Mouse (Mus musculus): ENCODE results near the gene Foxk1. TPM values are rescaled to one million over a fixed set of nuclear protein-coding genes. Genes with fewer than 3 reads are reported as not detected.
A peak's percentile ranks its signal among the peaks of the same experiment; 100 is the strongest.

The Foxk1 gene
- 10 to 100 TPM; 10.5 to 12.1 TPM for total RNA-seq (2021)
- long read RNA-seq, experiment 1, partial matches to known transcripts = 0 of 6 reads
- long read RNA-seq, experiment 1, other reads (novel, unspliced or antisense) = 6 of 6 reads
- long read RNA-seq, experiment 2, partial matches to known transcripts = 0 of 1 reads
- long read RNA-seq, experiment 2, other reads (novel, unspliced or antisense) = 1 of 1 reads

- DNase-seq = peak; percentile 92
Observed at GRCm38 (mm10) chr5:142400981-142401640, at the start of gene Foxk1. Gene Foxk1 (plus strand): TSS chr5:142401497.

GRCm38 (mm10) chr5:142352336-142352892 is 48.9 kb upstream of the Foxk1 start:
- DNase-seq = no peak

GRCm38 (mm10) chr5:142355144-142355543 is 46.2 kb upstream of the Foxk1 start:
- no peak for DNase-seq

DNA sequence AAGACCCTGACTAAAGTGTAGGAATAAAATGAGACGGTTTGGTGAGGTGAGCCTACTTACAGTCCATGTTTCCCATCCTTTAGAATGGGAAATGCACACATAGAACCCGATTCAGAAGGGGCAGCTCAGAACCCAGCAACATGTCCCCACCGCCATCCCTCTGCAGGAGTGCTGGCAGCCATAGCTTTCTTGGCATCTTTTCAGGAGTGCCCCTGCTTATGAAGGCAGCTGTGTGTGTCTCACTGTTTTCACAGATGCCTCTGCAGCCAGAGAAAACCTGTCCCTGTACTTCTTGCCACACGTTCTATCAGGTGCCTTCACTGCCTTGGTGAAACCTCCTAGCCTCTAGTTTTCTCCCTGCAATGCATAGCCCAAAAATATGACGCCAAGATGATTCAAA is 40.1 kb upstream of the Foxk1 start:
- no peak for DNase-seq

DNA sequence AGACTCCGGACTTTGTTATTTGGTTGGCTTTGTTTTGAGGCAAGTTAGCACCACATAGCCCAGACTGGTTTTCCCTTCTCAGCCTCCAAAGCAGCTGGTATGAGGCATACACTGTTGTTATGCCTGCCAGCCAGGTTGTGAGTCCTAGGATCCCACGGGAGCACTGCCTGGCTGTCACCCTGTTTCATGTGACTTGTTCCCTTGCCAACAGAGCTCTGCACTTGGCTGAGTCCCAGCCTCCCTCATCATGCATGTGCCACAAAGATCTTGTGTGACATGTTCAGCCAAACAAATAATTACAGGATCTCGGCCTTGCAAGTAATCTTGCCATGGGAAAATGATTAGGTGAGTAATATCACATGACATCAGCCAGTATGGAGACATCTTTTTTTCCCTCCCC is 38.4 kb upstream of the Foxk1 start:
- DNase-seq = no peak

DNA sequence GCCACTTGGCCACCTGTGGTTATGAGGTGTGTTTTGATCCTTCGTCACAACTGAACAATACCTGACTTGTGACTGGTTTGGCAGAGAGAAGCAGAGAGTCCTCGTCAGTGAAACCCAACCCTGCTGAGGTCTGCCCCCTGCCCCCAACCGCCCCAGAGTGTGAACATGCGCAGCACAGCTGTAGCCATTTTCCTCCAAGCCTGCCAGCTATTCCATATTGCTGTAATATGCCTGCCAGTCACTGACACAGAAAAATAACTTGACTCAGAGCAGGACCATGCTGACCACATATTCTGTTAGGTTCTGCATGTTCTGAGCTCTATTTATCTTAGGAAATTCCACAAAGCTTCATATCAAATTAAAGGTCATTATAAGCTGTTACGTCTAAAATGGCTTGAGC is 37.2 kb upstream of the Foxk1 start:
- DNase-seq = no peak

DNA sequence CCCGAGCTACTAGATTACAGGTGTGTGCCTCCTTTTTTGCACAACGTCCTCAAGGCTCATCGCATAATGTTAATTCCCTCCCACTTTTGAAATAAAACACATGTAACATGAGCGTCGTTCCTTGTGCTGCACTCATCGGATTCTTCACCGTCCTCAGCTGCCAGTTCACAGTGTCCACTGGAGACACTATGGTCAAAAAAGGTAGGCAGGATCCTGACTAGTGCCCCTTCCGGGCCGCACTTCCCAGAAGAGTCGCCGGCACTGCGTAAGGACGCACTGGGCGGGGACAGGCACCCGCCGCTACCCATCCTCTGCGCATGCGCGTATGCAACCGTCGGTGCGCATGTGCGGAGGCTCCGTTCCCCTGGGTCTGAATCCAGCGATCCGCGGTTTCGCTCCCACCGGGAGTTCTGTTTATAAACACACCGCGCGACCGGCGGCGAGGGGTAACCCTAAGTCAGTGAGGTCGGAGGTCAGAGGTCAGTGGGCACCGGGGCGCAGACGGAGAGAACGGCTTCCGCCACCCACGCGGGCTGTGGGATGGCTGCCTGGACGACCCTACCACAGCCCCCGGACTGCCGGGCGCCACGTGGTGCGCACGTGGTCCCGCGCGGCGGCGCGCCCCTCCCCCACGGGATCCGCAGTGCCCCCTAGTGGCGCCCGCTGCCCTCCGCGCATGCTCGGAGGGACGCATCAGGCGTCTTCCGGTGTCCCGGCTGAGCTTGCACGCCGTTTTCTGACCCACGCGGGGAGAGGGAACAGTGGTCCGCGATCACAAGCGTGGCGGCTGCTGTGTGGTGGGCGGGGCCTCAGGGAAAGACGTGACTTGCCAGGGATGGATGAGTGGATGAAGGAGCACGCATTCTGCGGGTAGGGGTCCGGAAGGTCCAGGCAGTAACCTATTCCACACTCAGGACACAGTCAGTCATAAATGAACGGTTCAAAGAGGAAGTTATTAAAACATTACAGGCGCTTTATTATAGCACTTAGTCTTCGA is 33.9 kb upstream of the Foxk1 start:
- peak; percentile 95 for DNase-seq

DNA sequence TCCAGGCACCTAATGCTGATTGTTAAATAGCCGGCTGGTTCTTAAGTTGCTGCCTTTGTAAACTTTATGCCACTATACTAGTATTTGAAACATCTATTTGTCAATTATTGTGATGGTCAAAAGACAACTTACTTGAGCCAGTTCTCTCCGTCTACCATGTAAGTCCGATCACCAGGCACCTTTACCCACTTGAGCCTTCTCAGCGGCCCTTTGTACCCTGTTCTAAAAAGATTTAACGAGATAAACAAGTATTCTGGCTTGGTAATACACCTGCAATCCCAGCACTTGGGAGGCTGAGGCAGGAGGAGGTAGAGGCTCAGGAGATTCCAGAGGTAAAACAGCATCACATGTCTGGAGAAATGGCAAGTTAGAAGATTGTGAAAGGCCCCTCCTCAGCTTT is 33.2 kb upstream of the Foxk1 start:
- DNase-seq = no peak

- no peak for DNase-seq
Observed at GRCm38 (mm10) chr5:142370406-142371171, 30.7 kb upstream of the Foxk1 start.

DNA sequence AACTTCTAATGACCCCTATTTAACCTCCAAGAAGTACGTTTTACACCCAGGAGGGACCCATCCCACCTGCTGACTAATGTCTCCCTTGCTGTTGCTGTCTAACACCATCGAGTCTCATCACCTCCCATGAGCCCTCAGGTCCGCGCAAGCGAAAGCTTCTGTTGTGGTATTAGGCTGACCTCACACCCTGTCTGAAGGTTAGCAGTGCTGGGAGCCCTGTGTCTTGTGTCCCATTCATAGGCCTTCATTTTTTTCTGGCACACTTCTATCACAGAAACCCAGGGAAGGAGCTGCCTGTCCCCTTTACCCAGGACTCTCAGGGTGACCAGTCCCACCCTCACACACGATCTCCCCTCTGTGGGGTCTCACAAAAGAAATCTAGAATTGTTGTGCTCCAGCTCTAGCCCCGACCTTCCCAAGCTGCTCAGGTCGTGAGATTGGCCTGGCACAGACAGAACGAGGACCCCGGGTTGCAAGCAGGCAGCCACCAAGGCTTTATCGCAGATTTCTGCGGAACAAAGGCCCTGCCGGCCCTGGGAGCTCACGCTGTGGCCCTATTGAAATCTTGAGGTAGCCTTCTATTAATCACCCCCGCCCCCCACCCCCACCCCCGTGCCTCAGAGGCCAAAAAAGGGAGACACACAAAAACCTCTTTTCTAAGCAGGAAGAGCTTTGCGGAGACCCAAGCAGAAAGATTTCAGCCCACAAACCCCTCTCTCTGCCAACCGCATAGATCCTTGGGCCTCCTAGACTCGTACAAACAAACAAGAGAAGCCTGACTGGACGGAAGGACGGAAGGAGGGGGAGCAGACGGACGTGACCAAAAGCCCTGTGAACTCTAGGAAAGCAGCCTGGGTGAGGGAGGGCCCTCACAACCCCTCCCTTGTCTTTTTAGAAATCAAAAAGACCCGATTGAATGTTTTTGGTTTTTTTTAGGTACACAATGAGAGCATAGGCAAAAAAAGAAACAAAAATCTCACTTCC is 29.8 kb upstream of the Foxk1 start:
- DNase-seq = no peak

DNA sequence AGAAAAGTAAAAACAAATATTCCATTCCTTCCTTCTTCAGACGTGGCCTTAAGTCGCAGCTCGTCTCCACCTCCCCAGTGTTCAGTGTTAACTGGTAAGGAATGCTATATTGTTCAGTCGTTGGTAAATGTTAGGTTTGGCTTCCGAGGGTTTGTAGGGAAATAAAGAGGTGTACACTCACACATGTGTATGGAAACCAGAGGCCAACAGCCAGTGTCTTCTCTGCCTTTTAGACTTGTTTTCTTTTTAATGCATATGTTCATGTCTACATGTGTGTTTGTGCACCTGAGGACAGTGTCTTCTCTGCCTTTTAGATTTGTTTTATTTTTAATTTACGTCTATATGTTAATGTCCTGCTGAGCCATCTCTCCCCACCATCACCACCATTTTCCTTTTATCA is 29.1 kb upstream of the Foxk1 start:
- no peak for DNase-seq

- no peak for DNase-seq
Observed at GRCm38 (mm10) chr5:142374343-142374742, 27.0 kb upstream of the Foxk1 start.

DNA sequence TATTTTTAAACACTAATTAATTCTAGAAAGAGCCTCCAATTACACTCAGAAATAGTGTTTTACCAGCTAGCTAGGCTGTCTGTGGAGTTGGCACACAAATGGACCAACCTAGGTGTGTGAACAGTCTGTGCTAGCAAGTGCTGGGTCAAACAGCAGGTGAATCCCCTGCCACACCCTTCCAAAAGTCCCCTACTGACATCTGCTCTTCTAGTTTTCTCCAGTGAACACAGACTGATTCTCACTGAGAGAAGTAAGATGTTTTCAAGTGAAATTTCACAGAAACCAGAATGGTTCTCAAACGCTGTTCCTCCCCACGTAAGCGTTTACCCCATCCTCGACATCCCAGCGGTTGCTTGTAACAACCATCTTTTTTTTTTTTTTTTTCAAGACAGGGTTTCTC is 25.7 kb upstream of the Foxk1 start:
- no peak for DNase-seq

DNA sequence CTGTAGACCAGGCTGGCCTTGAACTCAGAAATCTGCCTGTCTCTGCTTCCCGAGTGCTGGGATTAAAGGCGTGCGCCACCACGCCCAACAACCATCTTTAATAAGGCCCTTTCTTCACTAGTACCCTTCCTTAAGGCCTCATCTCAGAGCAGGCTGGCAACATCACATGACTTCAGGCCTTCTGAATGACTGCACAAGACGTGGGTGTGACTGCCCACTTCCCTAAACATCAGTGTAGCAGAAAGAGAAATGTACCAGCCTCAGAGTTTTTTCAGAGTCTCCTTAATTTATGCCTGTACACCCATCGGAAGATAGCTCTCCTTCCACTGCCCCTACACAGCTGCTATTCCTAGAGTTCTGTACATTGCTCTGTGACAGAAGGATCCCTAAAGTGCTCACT is 25.2 kb upstream of the Foxk1 start:
- no peak for DNase-seq

DNA sequence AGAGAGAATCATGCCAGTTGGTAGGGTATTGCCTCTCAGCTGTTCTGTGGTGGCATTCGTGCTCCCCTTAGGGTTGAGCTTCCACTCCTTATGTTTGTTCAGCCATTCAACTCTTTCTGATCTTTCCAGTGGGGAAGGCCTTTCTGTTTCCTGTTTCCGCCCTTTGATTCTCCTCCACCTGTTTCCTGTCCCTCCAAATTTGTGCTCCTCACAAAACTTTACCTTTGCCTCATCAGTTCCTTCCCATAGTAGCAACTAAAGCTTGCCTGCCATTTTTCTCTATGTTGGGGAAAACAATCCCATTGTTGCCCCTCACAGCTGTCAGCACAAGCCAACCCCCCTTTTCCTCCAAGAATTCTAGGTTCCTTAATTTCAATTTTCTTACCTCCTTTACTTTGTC is 23.2 kb upstream of the Foxk1 start:
- no peak for DNase-seq

GRCm38 (mm10) chr5:142380491-142380890 is 20.8 kb upstream of the Foxk1 start:
- DNase-seq = peak; percentile 54

- DNase-seq = peak; percentile 66
Observed at GRCm38 (mm10) chr5:142384911-142385660, 16.2 kb upstream of the Foxk1 start.

DNA sequence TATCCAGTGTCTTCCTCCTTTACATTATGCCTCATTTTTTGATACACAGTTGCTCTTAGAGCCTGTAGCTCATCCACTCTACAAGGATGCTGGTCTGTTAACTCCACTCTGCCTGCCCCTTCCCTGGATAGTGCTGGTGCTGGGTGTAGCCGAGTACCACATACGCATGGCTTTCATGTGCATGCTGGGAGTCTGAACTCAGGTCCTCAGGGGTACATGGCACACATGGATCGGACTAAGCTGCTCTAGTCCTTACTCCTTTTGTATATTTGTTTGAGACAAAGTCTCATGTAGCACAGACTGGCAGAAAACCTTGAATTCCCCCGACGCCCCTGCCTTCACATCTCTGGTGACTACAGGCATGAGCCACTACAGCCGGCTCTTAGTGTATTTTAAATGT is 15.0 kb upstream of the Foxk1 start:
- no peak for DNase-seq

DNA sequence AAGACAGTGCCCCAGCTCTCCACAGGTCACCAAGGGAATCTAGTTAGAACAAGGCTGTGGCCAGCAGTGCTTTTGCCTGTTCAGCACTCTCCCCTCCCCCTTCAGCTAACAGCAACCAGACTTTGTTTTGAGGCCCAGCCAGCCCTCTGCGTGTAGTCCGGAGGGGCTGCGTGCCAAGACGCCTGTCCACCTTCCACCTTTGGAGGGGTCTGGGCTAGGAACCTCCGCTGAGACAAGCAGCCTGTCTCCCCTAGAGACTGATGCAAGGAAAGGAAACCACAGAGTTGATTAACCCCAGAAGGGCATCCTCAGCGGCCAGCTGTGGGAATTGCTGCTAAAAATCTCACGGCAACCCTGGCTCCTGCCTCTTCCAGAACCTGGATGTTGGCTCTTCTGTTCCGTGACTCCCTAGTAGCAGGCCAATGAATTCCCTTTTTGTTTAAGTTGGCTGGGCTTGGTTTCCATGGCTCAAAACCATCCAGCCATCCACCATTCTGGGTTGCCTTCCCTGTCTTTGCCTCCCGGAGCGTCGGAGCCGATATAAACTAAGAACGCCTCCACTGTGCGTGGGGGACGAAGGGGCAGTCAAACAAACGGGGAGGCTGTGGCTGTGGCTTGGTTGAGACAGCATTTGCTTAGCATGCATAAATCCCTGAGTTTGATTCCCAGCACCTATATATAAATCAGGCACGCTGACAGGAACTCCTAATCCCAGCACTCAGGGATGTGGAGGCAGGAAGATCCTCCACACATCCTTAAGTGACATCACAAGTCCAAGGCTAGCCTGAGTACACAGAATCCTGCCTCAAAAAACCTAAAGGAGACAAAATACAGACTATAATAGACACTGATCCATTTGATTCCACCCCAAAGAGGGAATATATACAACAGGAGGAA is 14.3 kb upstream of the Foxk1 start:
- peak; percentile 30 for DNase-seq

Measured in gastrocnemius, postnatal 25 days (tissue).